Mouse (Mus musculus): ENCODE results near the gene Asap2.
A peak's percentile ranks its signal among the peaks of the same experiment; 100 is the strongest.

Gene Asap2

DNA sequence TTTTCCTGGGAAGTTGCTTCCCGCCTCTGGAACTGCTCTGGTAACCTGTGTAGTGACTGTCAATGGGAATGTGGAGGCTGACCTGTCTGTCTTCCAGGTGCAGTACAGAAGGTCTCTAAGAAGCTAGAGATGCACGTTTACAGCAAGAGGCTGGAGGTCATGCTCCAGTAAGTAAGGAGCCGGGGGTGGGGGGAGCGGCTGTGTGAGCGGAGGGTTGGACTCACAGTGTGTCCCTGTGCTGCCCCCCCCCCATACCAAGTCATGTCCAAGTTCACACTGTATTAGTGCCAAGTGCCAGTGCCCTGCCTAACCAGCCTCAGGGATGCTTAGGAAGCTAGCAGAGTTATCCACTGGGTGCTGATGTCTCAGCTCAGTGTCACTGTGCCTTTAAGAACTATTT lies 321.9 kb downstream of the Asap2 start:
- DNase-seq (ENCODE audit: low spot score in 2 of 2): no peak

DNA sequence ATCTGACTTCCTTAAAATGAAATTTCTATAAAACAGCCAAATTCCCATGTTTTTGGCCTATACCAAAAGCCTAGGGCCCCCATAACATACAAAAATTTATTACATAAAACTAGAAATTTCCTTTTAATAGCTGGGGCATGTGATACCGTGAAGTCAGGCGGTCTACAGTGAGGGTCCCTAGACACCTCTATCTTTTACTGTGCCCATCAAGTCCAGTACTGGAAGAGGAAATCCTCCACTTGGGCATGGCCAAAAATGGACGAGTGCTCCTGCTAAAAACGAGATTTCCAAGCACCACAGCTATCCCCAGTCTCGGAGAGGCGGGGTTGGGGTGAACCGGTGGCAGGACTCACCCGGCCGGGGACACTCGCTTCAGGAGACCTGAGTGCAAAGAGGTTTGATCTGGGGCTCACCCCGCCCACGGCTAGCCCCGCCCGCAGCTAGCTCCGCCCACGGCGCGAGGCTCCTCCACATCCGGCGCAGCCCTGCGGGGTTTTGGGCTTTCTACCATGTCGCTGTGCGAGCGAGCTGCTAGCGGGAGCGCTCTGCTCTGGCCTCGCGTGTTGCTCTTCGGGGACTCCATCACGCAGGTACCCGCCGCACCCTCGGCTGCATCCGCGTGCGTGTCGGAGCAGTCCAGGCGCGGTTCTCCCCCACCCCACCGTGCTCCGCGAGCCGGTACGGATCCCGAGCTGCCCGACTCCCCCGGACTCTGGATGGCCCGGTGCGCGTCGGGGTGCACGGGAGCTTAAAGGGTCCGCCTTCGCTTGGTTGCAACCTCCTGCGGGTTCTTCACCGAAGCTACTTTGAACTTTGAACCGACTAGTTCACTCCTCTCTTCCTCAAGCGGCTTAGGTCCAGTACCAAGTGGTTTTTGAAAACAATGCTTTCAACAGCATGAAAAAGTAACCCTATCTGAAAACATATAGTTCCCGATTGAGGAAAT lies 325.9 kb downstream of the Asap2 start, which contains the start of gene Iah1:
Gene Iah1 (plus strand): TSS at position 467 of the 946 bp plus-strand sequence.
- DNase-seq (ENCODE audit: low spot score in 2 of 2): peak; percentile 70 to 77

DNA sequence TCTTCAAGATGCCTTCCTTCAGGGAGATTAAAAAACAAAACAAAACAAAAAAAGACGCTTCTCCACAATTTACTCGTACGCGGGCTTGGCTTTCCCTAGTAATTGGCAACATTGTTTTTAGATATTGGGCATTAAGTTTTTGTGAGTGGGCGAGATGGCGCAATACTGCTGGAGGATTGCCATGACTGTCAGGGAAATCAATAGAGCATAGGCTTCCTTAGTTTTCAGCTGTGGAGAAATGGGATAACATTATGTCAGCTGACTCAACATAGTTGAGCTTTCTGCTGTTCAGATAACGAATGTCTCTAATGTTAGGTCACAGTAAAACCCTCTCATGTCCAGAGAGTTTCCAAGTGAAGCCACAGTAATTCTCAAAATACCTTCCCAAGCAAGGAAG lies 326.6 kb downstream of the Asap2 start:
- no peak for DNase-seq (ENCODE audit: low spot score in 2 of 2)

DNA sequence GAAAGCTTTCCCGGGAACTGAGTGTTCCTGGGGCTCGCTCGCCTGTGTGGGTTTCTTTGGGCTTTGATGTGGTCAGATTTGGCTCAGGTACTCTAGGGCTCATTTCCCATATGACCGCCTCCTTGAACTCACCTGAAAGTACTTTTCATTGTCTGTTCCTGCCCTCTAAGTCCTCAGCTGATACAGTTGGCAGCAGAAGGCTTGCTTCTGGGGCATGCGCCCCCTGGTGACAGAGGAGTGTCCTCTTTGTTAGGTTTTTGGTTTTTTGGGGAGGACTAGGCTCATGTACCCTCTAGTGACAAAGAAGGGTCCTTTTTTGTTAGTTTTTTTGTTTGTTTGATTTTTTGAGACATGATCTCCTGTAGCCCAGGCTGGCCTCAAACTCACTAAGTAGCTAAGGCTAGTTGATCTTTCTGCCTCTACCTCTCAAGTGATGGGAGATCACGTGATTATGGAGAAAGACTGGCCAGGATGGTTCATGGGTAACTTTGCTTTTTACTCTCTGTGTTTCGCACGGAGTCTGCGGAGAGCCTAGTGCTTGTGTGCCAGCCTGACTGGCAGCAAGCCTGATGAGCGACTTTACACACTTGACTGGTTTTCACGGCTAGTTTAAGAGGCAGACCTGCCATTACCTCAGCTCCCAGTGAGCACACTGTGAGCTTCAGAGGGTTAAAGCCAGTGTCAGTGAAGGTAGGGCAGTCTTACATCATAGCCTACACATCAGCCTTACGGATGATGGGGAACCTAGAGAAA lies 328.1 kb downstream of the Asap2 start:
- DNase-seq (ENCODE audit: low spot score in 2 of 2): peak; percentile 29 to 44

Measured in right cerebral cortex, postnatal 36 days (tissue).